Mouse (Mus musculus): Measurements from ENCODE around the gene B230104I21Rik. TPM values are rescaled to one million over a fixed set of nuclear protein-coding genes. Genes with fewer than 3 reads are reported as not detected.

The B230104I21Rik gene
- polyA plus RNA-seq, 1 experiment from 2014 or later, result 0.27 TPM

- Histone ChIP-seq H3K4me1 (ENCODE audit: control insufficient read depth, insufficient read depth, low read length) (peaks cover 31% of the 10 kb centered on the region), H3K36me3 (ENCODE audit: control insufficient read depth, insufficient read depth, low read length) (no peaks in the 10 kb centered on the region), H3K27ac (ENCODE audit: low read depth, low read length) (0 out of 2 replicates have a peak overlapping the region, but pooled peaks have one; percentile 8), H3K27me3 (ENCODE audit: control insufficient read depth, insufficient read depth, low read length) (no peaks in the 10 kb centered on the region), H3K4me2 (ENCODE audit: low read depth) (no peak overlapping the region), H3K4me3 (ENCODE audit: low read depth, low read length) (no peak overlapping the region), H3K9me3 (ENCODE audit: control insufficient read depth, low read length) (no peaks in the 10 kb centered on the region), H3K9ac (ENCODE audit: low read length) (no peak overlapping the region)
- ATAC-seq (ENCODE audit: insufficient read depth, low FRiP score, low TSS enrichment) (no peak), DNase-seq (ENCODE audit: low spot score) (peak; percentile 71)
- WGBS, result 27% methylated on average over 18 of the region's 18 CpGs
These were observed 57.5 kb downstream of the B230104I21Rik start for GRCm38 (mm10) chr4:154393196-154394122.

GRCm38 (mm10) chr4:154394123-154394722 is 58.3 kb downstream of the B230104I21Rik start:
- no peak overlapping the region for H3K9ac ChIP-seq (ENCODE audit: low read length)
- no peak overlapping the region for H3K27ac ChIP-seq (ENCODE audit: low read depth, low read length)
- H3K4me1 ChIP-seq (ENCODE audit: control insufficient read depth, insufficient read depth, low read length), result peaks cover 31% of the 10 kb centered on the region
- no peaks in the 10 kb centered on the region for H3K9me3 ChIP-seq (ENCODE audit: control insufficient read depth, low read length)
- H3K4me3 ChIP-seq (ENCODE audit: low read depth, low read length), result no peak overlapping the region
- 56% methylated on average over 7 of the region's 7 CpGs for WGBS
- ATAC-seq (ENCODE audit: insufficient read depth, low FRiP score, low TSS enrichment), result no peak
- no peaks in the 10 kb centered on the region for H3K27me3 ChIP-seq (ENCODE audit: control insufficient read depth, insufficient read depth, low read length)
- H3K36me3 ChIP-seq (ENCODE audit: control insufficient read depth, insufficient read depth, low read length), result no peaks in the 10 kb centered on the region
- no peak for DNase-seq (ENCODE audit: low spot score)
- no peak overlapping the region for H3K4me2 ChIP-seq (ENCODE audit: low read depth)

- WGBS, result 85% methylated on average over 14 of the region's 14 CpGs
- Histone ChIP-seq H3K4me3 (ENCODE audit: low read depth, low read length) (no peak overlapping the region), H3K4me1 (ENCODE audit: control insufficient read depth, insufficient read depth, low read length) (peaks cover 16% of the 10 kb centered on the region), H3K9me3 (ENCODE audit: control insufficient read depth, low read length) (no peaks in the 10 kb centered on the region), H3K9ac (ENCODE audit: low read length) (no peak overlapping the region), H3K36me3 (ENCODE audit: control insufficient read depth, insufficient read depth, low read length) (no peaks in the 10 kb centered on the region), H3K27me3 (ENCODE audit: control insufficient read depth, insufficient read depth, low read length) (no peaks in the 10 kb centered on the region), H3K27ac (ENCODE audit: low read depth, low read length) (no peak overlapping the region), H3K4me2 (ENCODE audit: low read depth) (no peak overlapping the region)
- DNase-seq (ENCODE audit: low spot score) (no peak), ATAC-seq (ENCODE audit: insufficient read depth, low FRiP score, low TSS enrichment) (no peak)
These were observed 60.9 kb downstream of the B230104I21Rik start for GRCm38 (mm10) chr4:154396652-154397301.

Other genes with a start within 250 kb of the B230104I21Rik start
- 0.31 and 0.35 TPM in 2 replicates for gene Trp73, start 195.9 kb upstream of the B230104I21Rik start, polyA plus RNA-seq (2014; fragmentation: Nextera tagmentation; extraction: Ambion mirVana)
- 43.8 and 45.5 TPM in 2 replicates for gene Wrap73, start 193.8 kb upstream of the B230104I21Rik start, polyA plus RNA-seq (2014; fragmentation: Nextera tagmentation; extraction: Ambion mirVana)
- gene Tprgl, start 175.5 kb upstream of the B230104I21Rik start, polyA plus RNA-seq (2014; fragmentation: Nextera tagmentation; extraction: Ambion mirVana), result 145 and 153 TPM in 2 replicates
- gene Megf6, start 165.4 kb upstream of the B230104I21Rik start, polyA plus RNA-seq (2014; fragmentation: Nextera tagmentation; extraction: Ambion mirVana), result 22.1 and 22.7 TPM in 2 replicates
- gene Arhgef16, start 34.5 kb upstream of the B230104I21Rik start, polyA plus RNA-seq (2014; fragmentation: Nextera tagmentation; extraction: Ambion mirVana), result 2.0 and 3.3 TPM in 2 replicates

Measured in neural tube, embryonic 11.5 days (tissue).